Mouse (Mus musculus): ENCODE data around the gene Fgfr2.

DNA sequence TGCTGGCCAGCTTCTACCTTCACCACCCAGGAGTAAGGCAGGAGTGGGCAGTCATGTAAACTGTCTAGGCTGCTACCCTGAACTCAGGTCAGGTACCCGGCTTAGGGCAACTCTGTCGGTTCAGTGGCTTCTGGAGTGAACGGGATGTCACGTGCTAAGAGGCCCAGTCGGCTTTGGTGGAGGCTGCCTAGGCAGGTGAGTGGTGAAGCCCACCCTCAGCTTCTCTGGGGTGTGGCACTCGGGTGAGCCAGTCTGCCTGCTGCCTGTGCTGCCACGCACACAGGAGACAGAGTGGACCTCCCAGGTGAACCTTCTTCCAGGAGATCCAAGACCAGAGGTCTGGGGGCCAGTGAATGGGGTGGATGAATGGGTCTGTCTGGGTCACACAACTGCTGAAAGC is 410.2 kb downstream of the Fgfr2 start:
- TF ChIP-seq CTCF (conservative IDR thresholded peaks at IDR 0.05; ENCODE audit: low read length) (no peak), NANOG (IDR thresholded peaks at IDR 0.05; ENCODE audit: borderline replicate concordance, low read length) (no peak)

Data from E14TG2a.4 (cell line).